Mouse (Mus musculus) layer of hippocampus, adult 18-20 months (tissue): ENCODE measurements around the gene Klhl25. TPM values are rescaled to one million over a fixed set of nuclear protein-coding genes. Genes with fewer than 3 reads are reported as not detected.
"Not testable (repeated sequence)": the region's sequence is repeated elsewhere in the genome, so short reads cannot be mapped to it uniquely, and the experiment has no call there.

Experiments used
- DNase-seq, 2 experiments: peaks; one replicate each; pipeline ENCODE4 v3.0.0; 2022; ENCODE audit warnings: low spot score in 2 of 2
- total RNA-seq, 2 experiments: library from RNA; stranded (reverse); gene quantifications; 2 replicates each; pipeline ENCODE4 v1.2.3; 2021

Gene Klhl25
- total RNA-seq, 2 experiments from 2014 or later, result 9.7 to 9.9 TPM

DNA sequence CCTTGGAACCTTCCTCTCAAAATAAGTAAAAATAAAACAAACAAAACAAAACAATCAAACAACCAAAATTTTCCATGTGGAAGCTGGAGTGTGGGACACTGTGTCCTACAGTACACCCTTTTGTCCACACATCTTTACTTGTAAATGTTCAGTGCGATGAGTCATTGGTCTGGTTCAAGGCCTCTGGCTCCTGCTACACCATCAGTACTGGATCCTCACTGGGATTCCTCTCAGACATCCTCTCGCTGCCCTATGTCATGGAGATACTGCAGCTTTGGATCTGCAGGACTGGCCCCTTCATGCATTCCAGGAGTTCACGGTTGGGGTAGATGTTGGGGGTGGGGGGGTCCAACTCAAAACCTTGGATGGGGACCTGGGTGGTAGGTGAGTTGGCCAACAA is 5.8 kb upstream of the Klhl25 start:
- DNase-seq, result no peak

DNA sequence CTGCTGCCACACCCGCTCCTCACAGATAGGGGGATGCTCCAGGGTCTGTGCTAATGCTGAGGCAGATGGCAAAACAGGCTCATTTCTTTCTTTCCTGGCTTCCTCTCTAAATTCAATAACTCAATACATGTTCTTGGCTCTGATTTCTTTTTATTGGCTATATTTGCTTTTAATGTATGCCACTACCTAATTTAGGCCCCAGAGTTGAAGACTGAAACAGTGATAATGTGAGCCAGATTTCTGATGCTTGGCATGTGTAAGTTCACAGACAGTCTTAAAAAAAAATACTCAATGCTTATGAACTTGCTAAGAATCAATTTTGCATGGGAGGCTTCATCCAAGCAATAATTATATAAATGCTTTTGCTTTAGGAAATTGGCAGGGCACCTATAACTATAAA is 2.2 kb upstream of the Klhl25 start:
- DNase-seq, result no peak

DNA sequence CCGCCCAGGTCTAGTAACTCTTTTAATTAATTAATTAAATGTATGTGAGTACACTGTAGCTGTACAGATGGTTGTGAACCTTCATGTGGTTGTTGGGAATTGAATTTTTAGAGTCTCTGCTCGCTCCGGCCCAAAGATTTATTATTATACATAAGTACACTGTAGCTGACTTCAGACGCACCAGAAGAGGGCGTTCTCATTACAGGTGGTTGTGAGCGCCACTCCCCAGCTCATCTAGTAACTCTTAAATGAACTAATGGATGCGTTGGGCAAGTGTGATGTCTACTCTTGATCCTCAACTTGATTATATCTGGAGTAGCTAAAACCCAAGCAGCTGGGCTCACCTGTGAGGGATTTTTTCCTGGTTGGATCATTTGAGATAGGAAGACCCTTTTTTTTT is 1.2 kb upstream of the Klhl25 start:
- no peak for DNase-seq

DNA sequence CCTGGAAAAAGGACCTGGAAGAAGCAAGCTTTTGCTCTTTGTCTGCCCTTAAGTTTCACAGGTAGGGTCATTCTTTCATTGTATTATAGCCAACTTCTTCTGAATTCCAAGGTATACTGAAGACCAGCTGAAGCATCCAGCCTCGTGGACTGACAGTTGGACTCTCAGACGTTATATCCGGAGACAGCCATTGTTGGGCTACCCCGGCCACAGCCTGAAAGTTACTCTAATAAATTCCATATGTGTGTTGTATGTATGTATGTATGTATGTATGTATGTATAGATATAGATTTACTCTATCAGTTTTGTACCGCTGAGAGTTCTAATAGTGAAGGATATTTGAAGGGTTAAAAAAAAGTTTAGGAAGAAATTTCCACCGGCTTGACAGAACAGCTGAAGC is 621 bp upstream of the Klhl25 start:
- no peak for DNase-seq

GRCm38 (mm10) chr7:75848776-75849670 is 913 bp downstream of the Klhl25 start:
- no peak for DNase-seq

GRCm38 (mm10) chr7:75850396-75850795 is 2.3 kb downstream of the Klhl25 start:
- DNase-seq, result not testable (repeated sequence)

DNA sequence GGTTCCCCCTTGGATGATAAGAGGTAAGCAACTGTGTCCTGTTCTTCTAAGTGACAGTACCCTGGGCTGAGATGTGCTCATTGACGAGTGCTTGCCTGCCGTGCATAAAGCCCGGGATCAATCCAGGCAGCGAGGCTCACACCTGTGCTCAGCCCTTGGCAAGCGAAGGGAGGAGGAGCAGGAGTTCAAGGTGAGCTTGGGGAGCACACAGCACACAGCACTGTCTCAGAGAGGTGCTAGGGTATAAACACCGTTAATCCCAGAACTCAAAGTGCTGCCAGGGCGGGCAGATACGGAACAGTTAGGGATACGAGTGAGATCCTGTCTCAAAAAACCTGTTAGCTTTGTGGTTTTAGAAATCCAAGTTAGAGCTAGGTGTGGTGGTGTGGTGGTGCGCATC is 3.2 kb downstream of the Klhl25 start:
- no peak for DNase-seq

DNA sequence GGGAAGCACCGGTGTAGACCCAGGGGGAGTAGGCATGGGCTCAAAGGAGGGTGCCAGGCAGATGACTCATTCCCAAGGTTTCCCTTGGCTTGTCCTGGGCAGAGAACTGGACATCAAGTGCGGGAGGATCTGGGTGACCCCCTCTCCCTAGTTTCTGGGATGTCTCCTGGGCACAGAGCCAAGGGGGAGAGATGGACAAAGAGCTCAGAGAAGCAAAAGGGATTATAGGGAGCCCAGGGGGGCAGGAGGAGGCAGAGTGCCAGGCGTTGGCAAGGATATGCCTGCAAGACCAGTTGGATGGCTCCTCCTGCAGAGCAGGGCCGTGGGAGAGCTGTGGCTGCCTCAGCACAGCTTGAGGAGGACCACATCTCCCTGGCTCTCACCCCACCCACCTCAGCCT is 4.3 kb downstream of the Klhl25 start:
- peak; percentile 33 to 50 for DNase-seq

DNA sequence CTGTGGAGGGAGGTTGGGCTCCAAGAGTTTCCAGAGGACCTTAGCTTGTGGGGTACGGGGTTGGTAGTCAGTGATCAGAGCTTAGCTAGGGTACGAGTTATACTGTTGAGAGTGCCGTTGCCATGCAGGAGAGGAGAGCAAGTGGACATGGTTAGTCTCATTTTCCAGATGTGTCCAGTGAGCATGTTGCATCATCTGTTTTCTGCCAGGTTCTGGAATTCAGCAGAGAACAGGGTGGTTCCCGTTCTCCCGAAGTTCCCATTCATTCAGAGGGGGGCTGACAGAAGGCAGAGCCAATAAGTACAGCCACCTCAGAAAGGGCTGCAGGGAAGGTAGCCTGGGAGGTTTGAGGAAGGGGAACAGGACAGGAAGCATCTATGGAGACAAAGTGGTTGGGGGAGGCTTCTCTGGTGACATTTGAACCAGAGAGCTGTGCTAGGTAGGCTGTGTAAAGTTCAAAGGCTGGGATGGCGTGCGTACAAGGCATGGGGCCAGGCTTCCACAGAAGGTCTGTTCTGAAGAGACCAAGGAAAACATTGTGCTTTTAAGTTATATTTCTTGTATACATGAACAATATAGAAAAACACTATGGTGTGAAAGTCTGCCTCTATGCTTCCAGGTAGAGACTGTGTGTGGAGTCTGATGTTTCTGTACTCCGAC is 5.2 kb downstream of the Klhl25 start:
- DNase-seq, result no peak

- DNase-seq, result no peak
Observed at GRCm38 (mm10) chr7:75854231-75854925, 6.3 kb downstream of the Klhl25 start.

DNA sequence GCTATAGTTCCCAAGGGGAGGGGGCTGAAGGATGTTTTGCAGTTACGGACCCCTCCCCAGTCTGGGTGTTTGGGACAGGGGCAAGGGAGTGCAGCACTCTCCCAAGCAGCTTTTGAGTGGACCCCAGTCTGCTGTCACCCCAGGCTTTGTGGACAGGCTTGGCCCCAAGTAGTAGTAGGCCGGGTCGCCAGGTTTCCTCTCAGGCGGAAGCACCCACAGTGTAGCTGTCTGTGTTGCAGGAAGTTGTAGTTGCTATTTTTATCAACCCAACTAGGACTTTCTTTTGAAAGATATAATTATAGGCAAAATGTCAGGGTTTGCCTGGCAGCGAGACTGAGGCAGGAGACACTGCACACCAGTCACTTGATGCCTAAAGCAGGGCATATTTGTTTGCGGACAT is 6.9 kb downstream of the Klhl25 start:
- no peak for DNase-seq

DNA sequence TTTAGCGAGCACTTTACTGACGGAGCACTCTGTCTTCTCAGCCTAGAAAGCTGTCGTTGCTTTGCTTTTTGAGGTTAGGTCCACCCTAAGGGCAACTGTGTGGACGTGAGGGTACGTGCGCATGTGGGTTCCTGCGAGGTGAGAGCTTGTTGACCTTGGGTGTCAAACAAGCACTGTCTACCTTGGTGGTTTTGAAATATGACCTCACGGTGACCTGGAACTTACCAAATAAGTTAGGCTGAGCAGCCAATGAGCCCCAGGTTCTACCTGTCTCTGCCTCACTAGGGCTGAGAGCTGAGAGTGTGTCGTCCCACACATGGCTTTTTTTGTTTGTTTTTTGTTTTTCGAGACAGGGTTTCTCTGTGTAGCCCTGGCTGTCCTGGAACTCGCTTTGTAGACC is 8.1 kb downstream of the Klhl25 start:
- DNase-seq, result no peak

DNA sequence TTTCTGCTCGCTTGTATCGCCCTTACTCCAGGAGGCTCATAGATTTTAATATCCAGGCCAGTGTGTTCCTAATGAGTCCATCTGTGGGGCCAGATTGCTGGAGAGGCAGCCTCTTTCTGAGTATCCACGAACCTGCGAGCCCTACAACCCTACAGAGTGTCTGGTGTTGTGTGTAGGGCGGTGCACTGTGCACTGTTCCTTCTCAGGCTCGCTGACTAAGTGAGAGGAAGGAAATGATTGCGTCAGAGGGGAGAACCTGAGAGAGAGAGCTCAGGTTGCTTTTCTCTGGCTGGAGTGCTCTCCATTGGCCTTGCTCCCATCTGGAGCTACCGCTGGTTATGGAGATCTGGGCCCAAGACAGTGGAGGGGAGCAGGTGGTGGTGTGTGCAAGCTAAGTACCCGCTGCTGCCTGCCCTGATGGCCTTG is 11.7 kb downstream of the Klhl25 start:
- no peak for DNase-seq

DNA sequence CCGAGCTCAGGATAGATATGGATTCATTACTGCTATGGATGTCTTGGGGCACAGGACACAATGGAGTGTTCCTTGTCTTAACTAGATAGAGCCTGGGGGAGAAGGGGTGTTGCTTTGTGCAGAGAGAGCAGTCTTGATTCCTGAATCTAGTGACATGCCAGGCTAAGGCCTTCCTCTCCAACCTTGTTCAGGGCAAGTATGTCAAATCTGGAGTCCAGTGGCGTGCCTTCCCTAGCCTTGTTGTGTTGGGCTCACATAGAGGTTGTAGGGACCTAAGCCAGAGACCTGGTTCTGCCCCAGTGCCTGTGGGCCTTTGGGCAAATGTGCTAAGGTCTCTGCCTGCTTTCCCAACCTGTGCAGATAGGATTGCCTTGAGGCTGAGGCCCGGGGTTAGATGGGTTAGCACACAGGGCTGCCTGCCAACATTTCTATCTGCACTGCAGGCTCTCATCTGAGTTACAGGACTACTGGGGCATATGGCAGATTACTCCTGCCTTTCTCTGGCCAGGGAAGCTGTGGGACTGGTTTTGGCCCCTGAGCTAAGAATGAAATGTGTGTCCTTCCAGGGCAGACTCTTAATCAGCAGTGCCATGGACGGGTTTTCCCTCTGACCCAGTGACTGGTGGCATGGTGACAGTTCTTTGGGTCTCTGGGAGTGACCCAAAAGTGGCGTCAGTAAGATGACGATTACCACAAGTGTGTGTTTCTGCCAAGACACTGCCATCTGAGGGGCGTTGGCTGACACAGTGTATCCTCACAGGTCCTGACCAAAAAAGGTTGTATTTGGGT is 13.7 kb downstream of the Klhl25 start:
- DNase-seq, result not testable (repeated sequence)

DNA sequence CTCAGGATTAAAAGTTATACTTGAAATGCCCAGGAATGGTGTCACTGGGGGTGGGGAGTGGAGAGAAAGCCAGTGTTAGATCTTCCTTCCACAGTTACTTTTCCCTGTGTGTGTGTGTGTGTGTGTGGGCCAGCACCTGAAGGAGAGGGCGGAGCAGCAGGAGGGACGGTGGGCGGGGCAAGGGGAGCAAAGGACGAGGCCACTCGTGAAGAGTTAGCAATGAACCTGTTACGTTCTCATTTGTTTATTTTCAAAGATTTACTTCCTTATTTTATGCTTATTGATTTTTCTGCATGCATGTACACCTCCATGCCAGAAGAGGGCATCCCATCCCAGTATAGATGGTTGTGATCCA is 14.3 kb downstream of the Klhl25 start:
- not testable (repeated sequence) for DNase-seq

DNA sequence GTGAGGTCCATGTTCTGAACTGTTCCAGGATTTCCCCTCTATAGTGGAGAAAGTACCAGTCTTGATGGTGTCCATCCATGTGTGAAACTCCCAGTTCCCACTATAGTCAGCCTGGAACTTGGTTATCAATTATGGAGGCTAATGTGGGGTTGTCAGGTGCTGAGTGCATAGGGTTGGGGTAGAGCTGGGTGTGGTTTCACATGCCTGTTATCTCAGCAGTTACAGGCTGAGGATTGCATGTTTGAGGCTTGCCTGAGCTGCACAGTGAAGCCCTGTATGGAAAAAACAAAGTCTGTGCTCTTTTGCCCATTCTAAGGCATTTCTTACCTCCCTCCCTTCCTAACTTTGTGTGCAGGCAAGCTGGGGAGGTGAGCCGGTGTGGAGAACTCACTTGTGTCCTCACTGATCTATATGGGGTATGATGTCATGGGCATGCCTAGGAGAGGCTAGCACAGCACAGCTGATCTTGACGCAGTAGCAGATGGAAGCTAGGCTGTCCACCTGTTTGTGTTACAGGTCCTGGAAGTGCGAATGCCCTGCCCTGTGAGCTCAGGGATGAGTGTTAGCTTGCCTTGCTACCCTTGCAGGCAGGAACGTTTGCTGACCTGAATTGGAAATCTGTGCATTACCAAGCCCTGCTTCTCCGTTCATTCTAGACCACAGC is 15.3 kb downstream of the Klhl25 start:
- DNase-seq, result not testable (repeated sequence)

- no peak for DNase-seq
Observed at GRCm38 (mm10) chr7:75865026-75865425, 16.9 kb downstream of the Klhl25 start.

DNA sequence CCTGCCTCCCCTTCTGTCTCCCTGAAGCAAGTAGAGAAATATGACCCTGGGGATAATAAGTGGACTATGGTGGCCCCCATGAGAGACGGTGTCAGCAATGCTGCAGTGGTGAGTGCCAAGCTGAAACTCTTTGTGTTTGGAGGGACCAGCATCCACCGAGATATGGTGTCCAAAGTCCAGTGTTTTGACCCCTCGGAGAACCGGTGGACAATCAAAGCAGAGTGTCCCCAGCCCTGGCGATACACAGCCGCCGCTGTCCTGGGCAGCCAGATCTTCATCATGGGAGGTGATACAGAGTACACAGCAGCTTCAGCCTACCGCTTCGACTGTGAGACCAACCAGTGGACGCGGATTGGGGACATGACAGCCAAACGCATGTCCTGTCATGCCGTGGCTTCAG is 18.4 kb downstream of the Klhl25 start:
- DNase-seq, result no peak

DNA sequence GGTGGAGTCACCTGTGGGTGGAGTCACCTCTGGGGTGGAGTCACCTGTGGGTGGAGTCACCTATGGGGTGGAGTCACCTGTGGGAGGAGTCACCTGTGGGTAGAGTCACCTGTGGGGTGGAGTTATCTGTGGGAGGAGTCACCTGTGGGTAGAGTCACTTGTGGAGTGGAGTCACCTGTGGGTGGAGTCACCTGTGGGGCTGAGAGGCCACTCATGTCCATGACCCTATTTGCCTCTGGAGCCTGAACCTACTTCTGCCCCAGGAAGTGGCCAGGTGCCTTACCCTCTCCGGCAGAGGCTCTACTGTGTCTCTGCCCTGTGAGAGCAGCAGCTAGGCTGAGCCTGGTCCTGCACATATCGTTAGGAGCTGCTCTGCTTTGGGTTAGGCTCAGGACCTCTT is 20.6 kb downstream of the Klhl25 start:
- DNase-seq, result no peak

- DNase-seq, result no peak
Observed at GRCm38 (mm10) chr7:75870551-75870950, 22.4 kb downstream of the Klhl25 start.

DNA sequence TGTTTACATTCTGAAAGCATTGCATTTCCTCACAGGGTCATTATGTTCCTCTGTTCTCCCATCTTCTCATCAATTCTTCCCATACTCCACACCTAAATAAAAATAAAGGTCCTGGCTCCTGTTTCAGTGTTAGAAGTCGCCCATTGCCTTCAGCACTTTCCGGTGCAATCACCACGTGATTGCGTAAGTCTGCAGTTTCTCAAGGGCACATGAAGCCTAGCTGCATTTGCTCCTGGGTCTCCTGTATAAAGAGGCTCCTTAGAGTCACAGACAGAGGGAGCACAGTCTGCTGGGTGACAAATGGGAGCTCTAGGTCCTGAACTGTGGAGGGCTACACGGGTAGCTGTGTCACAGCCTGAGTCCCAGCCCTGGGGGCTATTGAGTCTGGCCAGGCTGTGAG is 24.1 kb downstream of the Klhl25 start:
- DNase-seq, result no peak
